Mouse (Mus musculus) liver, embryonic 18 days (tissue): ENCODE results near the gene 2700049A03Rik. TPM values are rescaled to one million over a fixed set of nuclear protein-coding genes. Genes with fewer than 3 reads are reported as not detected.

Experiments
- polyA plus RNA-seq: library from polyadenylated mRNA; depleted of rRNA; stranded (reverse); fragments of >200 nt; gene quantifications from 2 replicates; pipeline ENCODE4 v1.2.3, GENCODE M21; 2012; rRNA removed

2700049A03Rik gene
- polyA plus RNA-seq, result 1.9 and 2.0 TPM in 2 replicates

GRCm38 (mm10) chr12:71136130-71136973, at the start of gene 2700049A03Rik, which contains the start of gene Timm9:
2700049A03Rik (plus strand) TSS chr12:71136848.
Timm9 (minus strand) TSS chr12:71136684.

GRCm38 (mm10) chr12:71111331-71111730, 25.3 kb upstream of the 2700049A03Rik start, which contains the start of gene Tomm20l:
Tomm20l (plus strand) TSS chr12:71111428.

Other genes with a start within 250 kb of the 2700049A03Rik start
- gene Actr10, start 199.0 kb upstream of the 2700049A03Rik start, polyA plus RNA-seq, result 25.5 and 25.6 TPM in 2 replicates
- 112 and 128 TPM in 2 replicates for gene Psma3, start 162.2 kb upstream of the 2700049A03Rik start, polyA plus RNA-seq
- gene Arid4a, start 120.9 kb upstream of the 2700049A03Rik start, polyA plus RNA-seq, result 4.2 and 4.8 TPM in 2 replicates
- not detected in 2 replicates for gene Tomm20l, start 25.4 kb upstream of the 2700049A03Rik start, polyA plus RNA-seq
- 28.3 and 32.4 TPM in 2 replicates for gene Timm9, start 164 bp upstream of the 2700049A03Rik start, polyA plus RNA-seq
- 0.52 and 0.61 TPM in 2 replicates for gene Dact1, start 173.0 kb downstream of the 2700049A03Rik start, polyA plus RNA-seq